Mouse (Mus musculus) MEL (cell line): ENCODE measurements at regions not wholly inside any gene's neighbourhood (a gene's known extent, or its start where the extent isn't known, plus 50 kb on each side); places are given as distances from the start of the nearest gene placed in this dataset.

Experiments
- DNase-seq: peaks from one replicate; pipeline ENCODE4 v3.0.0; 2011; ENCODE audit warnings: low read depth, low spot score
- H3K27ac ChIP-seq: 2 replicates; pipeline ENCODE4 v1.5.1; 2012; ENCODE audit warnings: low read depth, mild to moderate bottlenecking, control low read depth, low read length, moderate library complexity; ENCODE audit not compliant: control insufficient read depth
- H3K27me3 ChIP-seq, 2 experiments: fragments of 150-350 bp in 1 of 2; sonication (generic) in 1 of 2; 2 replicates each; pipeline ENCODE4 v1.6.1; 2012; ENCODE audit warnings: low read length in 2 of 2, mild to moderate bottlenecking in 2 of 2, improper control_type of control experiment in 1 of 2, moderate library complexity in 1 of 2; ENCODE audit not compliant: insufficient read depth in 2 of 2, control insufficient read depth in 1 of 2
- H3K36me3 ChIP-seq, 2 experiments: 2 replicates each; pipeline ENCODE4 v1.6.1; 2012 to 2014; ENCODE audit warnings: low read length in 2 of 2, improper control_type of control experiment in 1 of 2, inconsistent platforms in 1 of 2, mild to moderate bottlenecking in 1 of 2; ENCODE audit not compliant: insufficient read depth in 2 of 2, control insufficient read depth in 1 of 2
- H3K4me1 ChIP-seq, 2 experiments: fragments of 150-350 bp in 1 of 2; sonication (generic) in 1 of 2; 2 replicates each; pipeline ENCODE4 v1.6.1; 2012; ENCODE audit warnings: low read length in 2 of 2, improper control_type of control experiment in 1 of 2, mild to moderate bottlenecking in 1 of 2; ENCODE audit not compliant: insufficient read depth in 2 of 2, control insufficient read depth in 1 of 2
- H3K4me3 ChIP-seq, 2 experiments: fragments of 150-350 bp in 1 of 2; sonication (generic) in 1 of 2; 2 replicates each; pipeline ENCODE4 v1.5.1; 2012; ENCODE audit warnings: low read depth in 2 of 2, low read length in 2 of 2, mild to moderate bottlenecking in 2 of 2, moderate library complexity in 2 of 2, control low read depth in 1 of 2, improper control_type of control experiment in 1 of 2; ENCODE audit not compliant: control insufficient read depth in 1 of 2, insufficient read depth in 1 of 2
- H3K79me2 ChIP-seq: 2 replicates; pipeline ENCODE4 v1.6.1; 2012; ENCODE audit warnings: mild to moderate bottlenecking, low read length, moderate library complexity; ENCODE audit not compliant: control insufficient read depth, poor library complexity, insufficient read depth
- H3K9ac ChIP-seq: 2 replicates; pipeline ENCODE4 v1.6.1; 2012; ENCODE audit warnings: low read depth, mild to moderate bottlenecking, control low read depth, low read length, moderate library complexity; ENCODE audit not compliant: control insufficient read depth, poor library complexity, severe bottlenecking
- H3K9me3 ChIP-seq: fragments of 150-350 bp; sonication (generic); replicated peaks from 2 replicates; pipeline ENCODE4 v1.6.1; 2012; ENCODE audit warnings: mild to moderate bottlenecking, low read length, improper control_type of control experiment, moderate library complexity; ENCODE audit not compliant: insufficient read depth
- CHD1 ChIP-seq: IDR thresholded peaks from 2 replicates; pipeline ENCODE4 v1.6.1; 2012; ENCODE audit warnings: low read depth, mild to moderate bottlenecking, inconsistent platforms, low read length, improper control_type of control experiment
- CHD2 ChIP-seq: IDR thresholded peaks from 2 replicates; pipeline ENCODE4 v1.6.1; 2011; ENCODE audit warnings: low read length, improper control_type of control experiment
- CTCF ChIP-seq, 3 experiments: IDR thresholded peaks in 2 of 3; conservative IDR thresholded peaks in 1 of 3; 2 replicates each; pipeline ENCODE4 v1.5.1; 2011 to 2012; ENCODE audit warnings: low read length in 3 of 3, low read depth in 2 of 3, mild to moderate bottlenecking in 2 of 3, improper control_type of control experiment in 1 of 3, inconsistent platforms in 1 of 3, mixed read lengths in 1 of 3, moderate library complexity in 1 of 3; ENCODE audit not compliant: control insufficient read depth in 1 of 3, insufficient read depth in 1 of 3, poor library complexity in 1 of 3, severe bottlenecking in 1 of 3
- GABPA ChIP-seq: IDR thresholded peaks from 2 replicates; pipeline ENCODE4 v1.6.1; 2012; ENCODE audit warnings: low read depth, mild to moderate bottlenecking, inconsistent platforms, low read length, improper control_type of control experiment, moderate library complexity
- JUND ChIP-seq: IDR thresholded peaks from 2 replicates; pipeline ENCODE4 v1.6.1; 2011; ENCODE audit warnings: low read depth, mild to moderate bottlenecking, improper control_type of control experiment, low read length
- KAT2A ChIP-seq: conservative IDR thresholded peaks from 2 replicates; pipeline ENCODE4 v1.6.1; 2012; ENCODE audit warnings: low read depth, low read length, improper control_type of control experiment, inconsistent platforms
- MAZ ChIP-seq: IDR thresholded peaks from 2 replicates; pipeline ENCODE4 v1.6.1; 2012; ENCODE audit warnings: low read depth, mild to moderate bottlenecking, inconsistent platforms, low read length, improper control_type of control experiment
- MXI1 ChIP-seq: IDR thresholded peaks from 2 replicates; pipeline ENCODE4 v1.6.1; 2011; ENCODE audit warnings: mild to moderate bottlenecking, low read depth, low read length, improper control_type of control experiment
- MYB ChIP-seq: IDR thresholded peaks from 2 replicates; pipeline ENCODE4 v1.6.1; 2011; ENCODE audit warnings: mild to moderate bottlenecking, low read depth, low read length, improper control_type of control experiment
- NRF1 ChIP-seq: IDR thresholded peaks from 2 replicates; pipeline ENCODE4 v1.6.1; 2014; ENCODE audit warnings: low read depth, mild to moderate bottlenecking, inconsistent platforms, low read length, improper control_type of control experiment, moderate library complexity; ENCODE audit not compliant: poor library complexity, insufficient read depth, severe bottlenecking
- POLR2AphosphoS2 ChIP-seq: IDR thresholded peaks from 2 replicates; pipeline ENCODE4 v1.6.1; 2011; ENCODE audit warnings: low read length, improper control_type of control experiment
- SMC3 ChIP-seq: IDR thresholded peaks from 2 replicates; pipeline ENCODE4 v1.6.1; 2011; ENCODE audit warnings: low read depth, low read length, improper control_type of control experiment
- TAL1 ChIP-seq: IDR thresholded peaks from 2 replicates; pipeline ENCODE4 v1.6.1; 2012; ENCODE audit warnings: mild to moderate bottlenecking, inconsistent platforms, low read length, moderate library complexity, mixed read lengths
- TCF12 ChIP-seq: IDR thresholded peaks from 2 replicates; pipeline ENCODE4 v1.6.1; 2014; ENCODE audit warnings: low read depth, mild to moderate bottlenecking, inconsistent platforms, low read length, improper control_type of control experiment, moderate library complexity
- USF2 ChIP-seq, 2 experiments: IDR thresholded peaks; 2 replicates each; pipeline ENCODE4 v1.6.1; 2011 to 2012; ENCODE audit warnings: improper control_type of control experiment in 2 of 2, low read length in 2 of 2, borderline replicate concordance in 1 of 2, inconsistent platforms in 1 of 2, low read depth in 1 of 2, mild to moderate bottlenecking in 1 of 2; ENCODE audit not compliant: insufficient read depth in 1 of 2
- ZC3H11A ChIP-seq: IDR thresholded peaks from 2 replicates; pipeline ENCODE4 v1.6.1; 2012; ENCODE audit warnings: low read depth, mild to moderate bottlenecking, inconsistent platforms, low read length, improper control_type of control experiment
- ZKSCAN1 ChIP-seq: IDR thresholded peaks from 2 replicates; pipeline ENCODE4 v1.6.1; 2012; ENCODE audit warnings: low read depth, mild to moderate bottlenecking, inconsistent platforms, low read length, improper control_type of control experiment, moderate library complexity

- H3K27ac ChIP-seq, result no peak overlapping the region
- H3K79me2 ChIP-seq, result no peaks in the 10 kb centered on the region
- H3K9me3 ChIP-seq, result no peaks in the 10 kb centered on the region
- peaks cover 2% of the 10 kb centered on the region in 2 experiments for H3K27me3 ChIP-seq
- no peak overlapping the region for H3K4me3 ChIP-seq
- no peaks in the 10 kb centered on the region for H3K36me3 ChIP-seq
- TF ChIP-seq KAT2A, result no peak
- no peak for TF ChIP-seq POLR2AphosphoS2
- no peak for TF ChIP-seq SMC3
- TF ChIP-seq GABPA, result no peak
- TF ChIP-seq USF2 (IDR thresholded peaks at IDR 0.05; ENCODE audit: borderline replicate concordance in 1 of 2, insufficient read depth in 1 of 2, low read depth in 1 of 2, low read length in 2 of 2), result no peak
- no peak for TF ChIP-seq MYB
- no peak for TF ChIP-seq TAL1
- TF ChIP-seq CHD1, result no peak
- TF ChIP-seq MAZ, result no peak
- TF ChIP-seq ZC3H11A, result no peak
- no peak for TF ChIP-seq NRF1
- TF ChIP-seq TCF12, result no peak
- no peak for TF ChIP-seq MXI1
- no peak for TF ChIP-seq CHD2
- no peak for TF ChIP-seq ZKSCAN1
- no peak for TF ChIP-seq JUND
- TF ChIP-seq, all 39 proteins: peak for 0
- Histone ChIP-seq H3K4me1 (peaks cover 3 to 8% of the 10 kb centered on the region in 2 experiments; a peak in 3 of 4 replicates), H3K9ac (no peak overlapping the region)
- DNase-seq, result no peak
Measured at GRCm38 (mm10) chr1:151045334-151045733, 52.1 kb upstream of the Hmcn1 start.

GRCm38 (mm10) chr1:151046626-151047025 is 53.4 kb upstream of the Hmcn1 start:
- H3K36me3 ChIP-seq, result no peaks in the 10 kb centered on the region
- H3K4me3 ChIP-seq, result no peak overlapping the region
- no peaks in the 10 kb centered on the region for H3K4me1 ChIP-seq
- no peak for DNase-seq
- no peak for TF ChIP-seq CTCF (IDR thresholded peaks at IDR 0.05 in 2 of 3, conservative IDR thresholded peaks at IDR 0.05 in 1 of 3; ENCODE audit: control insufficient read depth in 1 of 3, insufficient read depth in 1 of 3, low read depth in 2 of 3, low read length in 3 of 3, poor library complexity in 1 of 3, severe bottlenecking in 1 of 3)
- H3K27me3 ChIP-seq, result peaks cover 2% of the 10 kb centered on the region in 2 experiments
- H3K79me2 ChIP-seq, result no peaks in the 10 kb centered on the region
- no peak overlapping the region for H3K27ac ChIP-seq
- no peaks in the 10 kb centered on the region for H3K9me3 ChIP-seq
- H3K9ac ChIP-seq, result no peak overlapping the region
